Mouse (Mus musculus): ENCODE results near the gene Enah. TPM values are rescaled to one million over a fixed set of nuclear protein-coding genes. Genes with fewer than 3 reads are reported as not detected.

The Enah gene
- polyA plus RNA-seq, 1 experiment from 2014 or later, result 13.2 TPM

- H3K9me3 ChIP-seq (replicated peaks; ENCODE audit: control insufficient read depth, low read length), result no peaks in the 10 kb centered on the region
- H3K27ac ChIP-seq (ENCODE audit: low read length), result no peak overlapping the region
- H3K36me3 ChIP-seq (ENCODE audit: control insufficient read depth, insufficient read depth), result no peaks in the 10 kb centered on the region
- no peak overlapping the region for H3K4me2 ChIP-seq (ENCODE audit: low read depth, low read length)
- H3K4me1 ChIP-seq (ENCODE audit: control insufficient read depth, insufficient read depth, low read length), result peaks cover 17% of the 10 kb centered on the region
- no peaks in the 10 kb centered on the region for H3K27me3 ChIP-seq (ENCODE audit: control insufficient read depth, insufficient read depth, low read length)
- H3K4me3 ChIP-seq (ENCODE audit: low read length), result no peak overlapping the region
- 73% methylated on average over 6 of the region's 6 CpGs for WGBS
- no peak for ATAC-seq (replicated peaks; ENCODE audit: extremely low read depth, insufficient read depth, low FRiP score)
- H3K9ac ChIP-seq (ENCODE audit: low read length), result no peak overlapping the region
Measured at GRCm38 (mm10) chr1:182031066-182031465, 11.3 kb upstream of the Enah start.

GRCm38 (mm10) chr1:182029989-182030649 lies 10.3 kb upstream of the Enah start:
- 70% methylated on average over 5 of the region's 5 CpGs for WGBS
- peaks cover 24% of the 10 kb centered on the region for H3K4me1 ChIP-seq (ENCODE audit: control insufficient read depth, insufficient read depth, low read length)

GRCm38 (mm10) chr1:182028231-182029210 lies 8.7 kb upstream of the Enah start:
- no peaks in the 10 kb centered on the region for H3K36me3 ChIP-seq (ENCODE audit: control insufficient read depth, insufficient read depth)
- peak overlapping the region; percentile 13; the same call in 1 of the 2 replicates for H3K9ac ChIP-seq (ENCODE audit: low read length)
- WGBS, result 55% methylated on average over 25 of the region's 25 CpGs
- no peak overlapping the region; the same call in 1 of the 2 replicates for H3K4me2 ChIP-seq (ENCODE audit: low read depth, low read length)
- H3K27me3 ChIP-seq (ENCODE audit: control insufficient read depth, insufficient read depth, low read length), result no peaks in the 10 kb centered on the region
- H3K4me1 ChIP-seq (ENCODE audit: control insufficient read depth, insufficient read depth, low read length), result peaks cover 20% of the 10 kb centered on the region
- H3K9me3 ChIP-seq (replicated peaks; ENCODE audit: control insufficient read depth, low read length), result no peaks in the 10 kb centered on the region
- 0 out of 2 replicates have a peak, but pooled peaks have one; percentile 46 for ATAC-seq (replicated peaks; ENCODE audit: extremely low read depth, insufficient read depth, low FRiP score)
- H3K27ac ChIP-seq (ENCODE audit: low read length), result peak overlapping the region; percentile 50
- no peak overlapping the region for H3K4me3 ChIP-seq (ENCODE audit: low read length)

More at GRCm38 (mm10) chr1:182029989-182030649, 10.3 kb upstream of the Enah start:
- no peak overlapping the region for H3K27ac ChIP-seq (ENCODE audit: low read length)
- no peak overlapping the region for H3K4me2 ChIP-seq (ENCODE audit: low read depth, low read length)
- no peak overlapping the region for H3K9ac ChIP-seq (ENCODE audit: low read length)
- ATAC-seq (replicated peaks; ENCODE audit: extremely low read depth, insufficient read depth, low FRiP score), result no peak
- H3K4me3 ChIP-seq (ENCODE audit: low read length), result no peak overlapping the region
- H3K27me3 ChIP-seq (ENCODE audit: control insufficient read depth, insufficient read depth, low read length), result no peaks in the 10 kb centered on the region
- H3K9me3 ChIP-seq (replicated peaks; ENCODE audit: control insufficient read depth, low read length), result no peaks in the 10 kb centered on the region
- H3K36me3 ChIP-seq (ENCODE audit: control insufficient read depth, insufficient read depth), result no peaks in the 10 kb centered on the region

- Histone ChIP-seq H3K4me3 (ENCODE audit: low read length) (no peak overlapping the region), H3K9ac (ENCODE audit: low read length) (no peak overlapping the region), H3K4me2 (ENCODE audit: low read depth, low read length) (no peak overlapping the region), H3K4me1 (ENCODE audit: control insufficient read depth, insufficient read depth, low read length) (peaks cover 20% of the 10 kb centered on the region), H3K27ac (ENCODE audit: low read length) (no peak overlapping the region; the same call in 1 of the 2 replicates), H3K27me3 (ENCODE audit: control insufficient read depth, insufficient read depth, low read length) (no peaks in the 10 kb centered on the region), H3K9me3 (replicated peaks; ENCODE audit: control insufficient read depth, low read length) (no peaks in the 10 kb centered on the region), H3K36me3 (ENCODE audit: control insufficient read depth, insufficient read depth) (no peaks in the 10 kb centered on the region)
- no peak for ATAC-seq (replicated peaks; ENCODE audit: extremely low read depth, insufficient read depth, low FRiP score)
- 67% methylated on average over 9 of the region's 9 CpGs for WGBS
Measured at GRCm38 (mm10) chr1:182027426-182027979, 7.7 kb upstream of the Enah start.

- H3K27ac ChIP-seq (ENCODE audit: low read length), result peak overlapping the region; percentile 85
- no peaks in the 10 kb centered on the region for H3K27me3 ChIP-seq (ENCODE audit: control insufficient read depth, insufficient read depth, low read length)
- H3K36me3 ChIP-seq (ENCODE audit: control insufficient read depth, insufficient read depth), result no peaks in the 10 kb centered on the region
- WGBS, result 72% methylated on average over 5 of the region's 5 CpGs
- no peak overlapping the region for H3K4me3 ChIP-seq (ENCODE audit: low read length)
- H3K4me2 ChIP-seq (ENCODE audit: low read depth, low read length), result no peak overlapping the region
- H3K4me1 ChIP-seq (ENCODE audit: control insufficient read depth, insufficient read depth, low read length), result peaks cover 21% of the 10 kb centered on the region
- H3K9me3 ChIP-seq (replicated peaks; ENCODE audit: control insufficient read depth, low read length), result no peaks in the 10 kb centered on the region
- ATAC-seq (replicated peaks; ENCODE audit: extremely low read depth, insufficient read depth, low FRiP score), result no peak
- peak overlapping the region; percentile 47 for H3K9ac ChIP-seq (ENCODE audit: low read length)
Measured at GRCm38 (mm10) chr1:182026821-182027220, 7.0 kb upstream of the Enah start.

GRCm38 (mm10) chr1:182026120-182026519 lies 6.3 kb upstream of the Enah start:
- no peaks in the 10 kb centered on the region for H3K9me3 ChIP-seq (replicated peaks; ENCODE audit: control insufficient read depth, low read length)
- no peaks in the 10 kb centered on the region for H3K36me3 ChIP-seq (ENCODE audit: control insufficient read depth, insufficient read depth)
- no peak overlapping the region for H3K4me3 ChIP-seq (ENCODE audit: low read length)
- no peaks in the 10 kb centered on the region for H3K27me3 ChIP-seq (ENCODE audit: control insufficient read depth, insufficient read depth, low read length)
- WGBS, result 26% methylated on average over 7 of the region's 7 CpGs
- ATAC-seq (replicated peaks; ENCODE audit: extremely low read depth, insufficient read depth, low FRiP score), result peak; percentile 49; the same call in 1 of the 2 replicates
- H3K27ac ChIP-seq (ENCODE audit: low read length), result peak overlapping the region; percentile 85
- H3K4me2 ChIP-seq (ENCODE audit: low read depth, low read length), result no peak overlapping the region
- H3K9ac ChIP-seq (ENCODE audit: low read length), result peak overlapping the region; percentile 28; the same call in 1 of the 2 replicates
- peaks cover 28% of the 10 kb centered on the region for H3K4me1 ChIP-seq (ENCODE audit: control insufficient read depth, insufficient read depth, low read length)

GRCm38 (mm10) chr1:182021691-182022299 lies 2.0 kb upstream of the Enah start:
- no peak for ATAC-seq (replicated peaks; ENCODE audit: extremely low read depth, insufficient read depth, low FRiP score)
- Histone ChIP-seq H3K27me3 (ENCODE audit: control insufficient read depth, insufficient read depth, low read length) (no peaks in the 10 kb centered on the region), H3K4me3 (ENCODE audit: low read length) (no peak overlapping the region), H3K4me1 (ENCODE audit: control insufficient read depth, insufficient read depth, low read length) (peaks cover 29% of the 10 kb centered on the region), H3K9ac (ENCODE audit: low read length) (no peak overlapping the region), H3K27ac (ENCODE audit: low read length) (peak overlapping the region; percentile 96), H3K9me3 (replicated peaks; ENCODE audit: control insufficient read depth, low read length) (no peaks in the 10 kb centered on the region), H3K4me2 (ENCODE audit: low read depth, low read length) (no peak overlapping the region), H3K36me3 (ENCODE audit: control insufficient read depth, insufficient read depth) (no peaks in the 10 kb centered on the region)
- WGBS, result 52% methylated on average over 6 of the region's 6 CpGs

- WGBS, result 33% methylated on average over 11 of the region's 11 CpGs
- Histone ChIP-seq H3K4me2 (ENCODE audit: low read depth, low read length) (peak overlapping the region; percentile 89), H3K9ac (ENCODE audit: low read length) (peak overlapping the region; percentile 97), H3K4me3 (ENCODE audit: low read length) (peak overlapping the region; percentile 90), H3K9me3 (replicated peaks; ENCODE audit: control insufficient read depth, low read length) (no peaks in the 10 kb centered on the region), H3K27ac (ENCODE audit: low read length) (peak overlapping the region; percentile 96), H3K4me1 (ENCODE audit: control insufficient read depth, insufficient read depth, low read length) (peaks cover 23% of the 10 kb centered on the region), H3K36me3 (ENCODE audit: control insufficient read depth, insufficient read depth) (no peaks in the 10 kb centered on the region), H3K27me3 (ENCODE audit: control insufficient read depth, insufficient read depth, low read length) (no peaks in the 10 kb centered on the region)
- no peak for ATAC-seq (replicated peaks; ENCODE audit: extremely low read depth, insufficient read depth, low FRiP score)
Measured at GRCm38 (mm10) chr1:182020831-182021460, 1.2 kb upstream of the Enah start.

All from heart, embryonic 16.5 days (tissue).